Mouse (Mus musculus) liver, postnatal 0 days (tissue): ENCODE measurements around the gene Ptpn21. TPM values are rescaled to one million over a fixed set of nuclear protein-coding genes. Genes with fewer than 3 reads are reported as not detected.

Experiments used
- ATAC-seq: fragments of 200-750 bp; cut with Nextera tagmentation; 2 replicates; pipeline ENCODE4 v1.8.0; 2017; ENCODE audit warnings: mild to moderate bottlenecking, moderate library complexity
- DNase-seq: peaks from one replicate; pipeline ENCODE4 v3.0.0-alpha.2; 2016
- H3K27ac ChIP-seq: fragments of 300-500 bp; sonication (generic); 2 replicates; pipeline ENCODE4 v1.5.1; 2014; ENCODE audit warnings: antibody characterized with exemption, moderate library complexity, mild to moderate bottlenecking, low read depth
- H3K27me3 ChIP-seq: fragments of 300-500 bp; sonication (generic); 2 replicates; pipeline ENCODE4 v1.6.1; 2014; ENCODE audit warnings: low read length, control low read depth, mixed read lengths; ENCODE audit not compliant: insufficient read depth
- H3K36me3 ChIP-seq: fragments of 300-500 bp; sonication (generic); replicated peaks from 2 replicates; pipeline ENCODE4 v1.6.1; 2014; ENCODE audit warnings: mild to moderate bottlenecking, control low read depth, low read length, moderate library complexity, mixed read lengths; ENCODE audit not compliant: insufficient read depth
- H3K4me1 ChIP-seq: fragments of 300-500 bp; sonication (generic); 2 replicates; pipeline ENCODE4 v1.6.1; 2014; ENCODE audit warnings: antibody characterized with exemption, mild to moderate bottlenecking, control low read depth; ENCODE audit not compliant: insufficient read depth
- H3K4me2 ChIP-seq: fragments of 300-500 bp; sonication (generic); 2 replicates; pipeline ENCODE4 v1.6.1; 2014; ENCODE audit warnings: low read depth, mild to moderate bottlenecking, low read length, moderate library complexity, mixed read lengths
- H3K4me3 ChIP-seq: fragments of 300-500 bp; sonication (generic); 2 replicates; pipeline ENCODE4 v1.5.1; 2014; ENCODE audit warnings: low read depth, low read length
- H3K9ac ChIP-seq: fragments of 300-500 bp; sonication (generic); replicated peaks from 2 replicates; pipeline ENCODE4 v1.6.1; 2014; ENCODE audit warnings: mild to moderate bottlenecking, moderate library complexity
- H3K9me3 ChIP-seq: fragments of 300-500 bp; sonication (generic); 2 replicates; pipeline ENCODE4 v1.6.1; 2016; ENCODE audit warnings: mild to moderate bottlenecking, control low read depth, low read length, mixed read lengths
- CTCF ChIP-seq: sonication (generic); IDR thresholded peaks from 2 replicates; pipeline ENCODE4 v1.5.1; 2016; ENCODE audit warnings: antibody characterized with exemption, low read depth
- EP300 ChIP-seq: IDR thresholded peaks from 2 replicates; pipeline ENCODE4 v1.6.1; 2016; ENCODE audit warnings: antibody characterized with exemption, low read depth, mild to moderate bottlenecking
- WGBS: fragments of 180-500 bp; shearing (Covaris S2); extraction: QIAGEN DNeasy Blood & Tissue Kit; methylation state at CpG from one replicate; pipeline ENCODE4 v1.1.7; 2014; ENCODE audit not compliant: insufficient replicate concordance; 5-methylcytosine and 5-hydroxymethylcytosine counted together
- polyA plus RNA-seq: library from polyadenylated mRNA; unstranded; fragments of >200 nt; fragmentation: Nextera tagmentation; extraction: Ambion mirVana; gene quantifications from 2 replicates; pipeline ENCODE4 v1.2.1, GENCODE M21; 2015

Gene Ptpn21
- polyA plus RNA-seq, 1 experiment from 2014 or later, result 4.1 TPM

DNA sequence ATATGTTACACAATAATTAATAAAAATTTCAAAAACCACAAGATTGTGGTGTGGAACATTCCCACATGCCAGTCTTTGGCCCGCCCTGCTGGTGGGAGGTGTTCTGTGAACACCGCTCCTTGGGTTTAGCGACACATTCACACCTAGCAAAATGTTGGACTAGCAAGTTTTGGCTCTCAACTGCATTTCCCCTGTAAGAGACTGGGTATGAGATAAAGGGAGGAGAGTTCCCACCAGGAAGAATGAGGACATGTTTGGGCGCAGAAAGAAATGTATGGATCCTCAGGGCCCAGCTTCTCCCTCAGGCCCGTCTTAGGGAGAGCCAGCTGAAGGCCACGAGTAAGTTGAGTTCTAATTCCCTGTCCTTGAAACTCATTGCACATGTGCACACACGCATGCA is 74.6 kb downstream of the Ptpn21 start:
- TF ChIP-seq CTCF (no peak), EP300 (no peak)
- DNase-seq (no peak), ATAC-seq (no peak)
- Histone ChIP-seq H3K4me1 (no peaks in the 10 kb centered on the region), H3K27me3 (no peaks in the 10 kb centered on the region), H3K9me3 (no peaks in the 10 kb centered on the region), H3K36me3 (peaks cover 7% of the 10 kb centered on the region; the same call in 1 of the 2 replicates), H3K4me2 (no peak overlapping the region), H3K9ac (no peak overlapping the region), H3K4me3 (no peak overlapping the region), H3K27ac (no peak overlapping the region)
- 87% methylated on average over 7 of the region's 7 CpGs for WGBS

DNA sequence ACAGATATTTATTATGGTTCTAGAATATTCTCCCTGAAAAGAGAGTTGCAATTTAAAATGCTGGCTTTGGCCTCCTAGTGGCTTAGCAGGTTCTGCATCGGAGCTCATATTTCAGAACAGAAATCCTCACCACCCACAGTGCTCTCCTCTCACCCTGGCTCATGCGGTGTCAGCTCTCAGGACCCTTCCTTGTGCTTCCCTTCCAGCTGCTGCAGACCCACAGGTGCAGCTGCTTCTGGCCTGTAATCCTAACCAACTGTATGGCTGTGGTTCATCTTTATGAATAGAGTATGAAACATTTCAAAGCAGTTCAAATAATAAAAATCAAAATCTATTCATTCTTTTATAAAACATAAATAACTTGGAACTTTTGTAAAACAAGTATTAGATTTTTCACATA is 80.3 kb downstream of the Ptpn21 start:
- Histone ChIP-seq H3K4me3 (no peak overlapping the region), H3K4me2 (no peak overlapping the region), H3K36me3 (peaks cover 3% of the 10 kb centered on the region; the same call in 1 of the 2 replicates), H3K4me1 (no peaks in the 10 kb centered on the region), H3K9me3 (no peaks in the 10 kb centered on the region), H3K27me3 (no peaks in the 10 kb centered on the region), H3K27ac (no peak overlapping the region), H3K9ac (no peak overlapping the region)
- TF ChIP-seq EP300, result no peak
- TF ChIP-seq CTCF, result no peak
- no peak for DNase-seq
- WGBS, result 80% methylated on average over 2 of the region's 2 CpGs
- ATAC-seq, result no peak

DNA sequence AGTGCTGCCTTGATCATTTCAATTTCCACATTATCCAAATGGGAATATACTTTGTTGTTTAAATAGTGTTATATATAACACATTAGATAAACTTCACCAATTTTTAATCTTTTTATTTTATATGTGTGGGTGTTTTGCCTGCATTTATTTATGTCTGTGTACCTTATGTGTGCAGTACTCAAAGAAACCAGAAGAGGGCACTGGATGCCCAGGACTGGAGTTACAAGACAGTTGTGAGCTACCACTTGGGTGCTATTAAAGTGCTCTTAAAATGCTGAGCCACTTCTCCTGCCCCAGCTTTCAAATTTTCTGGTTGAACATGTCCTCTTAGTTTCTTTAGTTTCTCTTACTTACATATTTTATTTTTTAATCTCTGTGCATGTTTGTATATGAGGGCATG is 92.4 kb downstream of the Ptpn21 start:
- H3K4me1 ChIP-seq, result no peaks in the 10 kb centered on the region
- H3K36me3 ChIP-seq, result 0 out of 2 replicates have a peak, but pooled peaks cover 2% of the 10 kb centered on the region
- ATAC-seq (no peak), DNase-seq (no peak)
- H3K27ac ChIP-seq, result no peak overlapping the region
- H3K9ac ChIP-seq, result no peak overlapping the region
- H3K27me3 ChIP-seq, result no peaks in the 10 kb centered on the region
- no peaks in the 10 kb centered on the region for H3K9me3 ChIP-seq
- H3K4me3 ChIP-seq, result no peak overlapping the region
- TF ChIP-seq EP300, result no peak
- peak; percentile 45 for TF ChIP-seq CTCF
- no peak overlapping the region for H3K4me2 ChIP-seq

DNA sequence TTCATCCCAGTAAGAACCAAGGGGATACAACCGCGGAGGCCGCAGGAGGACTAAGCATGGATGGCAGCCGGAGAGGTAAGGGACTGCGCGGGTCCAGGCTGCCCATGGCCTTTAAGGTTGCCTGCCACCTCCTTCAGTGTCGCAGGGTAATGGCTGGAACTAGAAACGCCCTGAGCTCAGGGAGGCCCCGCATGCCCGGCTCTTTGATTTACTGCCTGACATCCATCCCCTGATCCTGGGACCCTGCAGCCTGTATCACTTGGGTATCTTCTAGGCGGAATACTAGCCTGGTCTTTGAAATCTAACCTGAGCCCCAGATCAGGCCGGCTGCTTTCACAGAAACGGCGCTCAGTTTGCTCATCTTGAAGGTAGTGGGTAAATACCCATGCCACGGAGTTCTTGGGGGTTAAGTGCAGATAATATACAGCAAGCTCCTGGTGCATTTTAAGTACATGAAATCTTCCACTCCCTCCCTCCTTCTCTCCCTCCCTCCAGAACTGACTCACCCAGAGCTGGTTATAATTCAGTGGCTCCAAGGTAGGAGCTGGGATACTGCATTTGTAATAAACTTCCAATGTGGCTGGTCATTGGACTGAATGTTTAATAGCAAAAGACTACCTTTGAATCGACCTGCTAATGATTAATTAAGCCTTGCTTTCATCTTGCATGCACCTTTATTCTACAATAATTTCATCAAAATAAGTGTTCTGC is 108.8 kb downstream of the Ptpn21 start:
- WGBS, result 2% methylated on average over 16 of the region's 16 CpGs

DNA sequence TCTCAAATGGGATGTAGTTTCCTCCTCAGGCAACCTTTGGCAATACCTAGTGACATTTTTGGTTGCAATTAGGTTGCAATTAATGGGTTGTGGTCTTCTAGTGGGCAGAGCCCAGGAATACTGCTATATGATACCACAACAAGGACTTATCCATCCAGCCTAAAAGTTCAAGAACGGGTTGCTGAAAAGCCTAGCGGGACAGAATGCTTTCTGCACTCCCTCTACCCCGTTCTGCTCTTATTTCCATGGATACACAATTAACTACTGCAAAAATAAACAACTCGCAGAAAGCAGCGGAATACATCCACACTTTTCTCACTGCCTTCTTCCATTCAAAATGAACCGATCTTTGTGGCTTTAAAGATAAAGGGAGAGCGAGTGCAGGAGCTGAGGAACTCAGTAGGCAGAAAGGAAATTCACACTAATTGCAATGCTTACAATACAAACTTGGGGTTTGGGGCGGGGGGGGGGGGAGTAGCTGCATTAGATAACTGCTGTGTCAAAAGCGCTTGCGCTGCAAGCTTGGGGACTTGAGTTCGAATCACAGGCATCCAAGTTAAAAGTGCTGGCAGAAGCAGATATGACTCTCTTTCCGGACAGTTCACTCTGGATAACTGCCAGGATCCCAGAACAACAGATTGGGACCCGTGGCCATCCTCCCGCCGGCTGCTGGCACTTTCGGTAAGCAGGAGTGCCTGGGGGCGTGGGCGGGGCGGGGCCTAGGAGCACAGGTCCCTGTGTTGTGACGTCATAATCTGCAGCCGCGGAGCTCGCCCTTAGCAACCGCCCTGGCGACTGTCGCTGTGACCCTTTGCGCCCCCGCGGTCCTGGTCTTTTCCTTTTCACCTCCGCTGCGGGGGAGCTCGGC is 109.6 kb downstream of the Ptpn21 start, which contains the start of gene Spata7:
Gene Spata7, plus strand, starts transcription at position 766 of the 868 bp plus-strand sequence.
- Histone ChIP-seq H3K4me2 (peak within 1 kb of the TSS; percentile 89), H3K36me3 (no peaks in the 10 kb centered on the region), H3K27me3 (no peaks in the 10 kb centered on the region), H3K9me3 (no peaks in the 10 kb centered on the region), H3K27ac (no peak within 1 kb of the TSS), H3K9ac (peak within 1 kb of the TSS; percentile 74), H3K4me3 (peak within 1 kb of the TSS; percentile 81), H3K4me1 (peaks cover 4% of the 10 kb centered on the region)
- DNase-seq, result peak; percentile 90
- ATAC-seq, result peak; percentile 99
- 3% methylated on average over 32 of the region's 32 CpGs for WGBS
- no peak for TF ChIP-seq EP300
- TF ChIP-seq CTCF, result no peak

More for the DNA sequence above, 108.8 kb downstream of the Ptpn21 start:
- Histone ChIP-seq H3K9me3 (no peaks in the 10 kb centered on the region), H3K27me3 (no peaks in the 10 kb centered on the region), H3K9ac (peak overlapping the region; percentile 74), H3K4me3 (peak overlapping the region; percentile 81), H3K4me2 (peak overlapping the region; percentile 89), H3K36me3 (no peaks in the 10 kb centered on the region), H3K4me1 (peaks cover 4% of the 10 kb centered on the region), H3K27ac (no peak overlapping the region)
- TF ChIP-seq CTCF (no peak), EP300 (no peak)
- ATAC-seq (peak; percentile 86), DNase-seq (no peak)

Other genes starting within 250 kb of the Ptpn21 start
- 0.13 TPM in 1 of 2 replicates, not detected in the other for gene Kcnk10, start 159.1 kb downstream of the Ptpn21 start, polyA plus RNA-seq
- 1.3 and 1.7 TPM in 2 replicates for gene Spata7, start 109.2 kb downstream of the Ptpn21 start, polyA plus RNA-seq
- gene Zc3h14, start 9.6 kb upstream of the Ptpn21 start, polyA plus RNA-seq, result 28.8 and 29.2 TPM in 2 replicates
- gene Eml5, start 164.1 kb upstream of the Ptpn21 start, polyA plus RNA-seq, result 0.52 and 0.65 TPM in 2 replicates
- gene Ttc8, start 183.2 kb upstream of the Ptpn21 start, polyA plus RNA-seq, result 2.2 and 2.7 TPM in 2 replicates